Mouse (Mus musculus) limb, embryonic 11.5 days (tissue): ENCODE results near the gene Prickle3. TPM values are rescaled to one million over a fixed set of nuclear protein-coding genes. Genes with fewer than 3 reads are reported as not detected.
A peak's percentile ranks its signal among the peaks of the same experiment; 100 is the strongest.

ENCODE experiments used
- ATAC-seq: fragments of 200-750 bp; cut with Nextera tagmentation; 2 replicates; pipeline ENCODE4 v1.8.0; 2017; ENCODE audit warnings: low read depth; ENCODE audit not compliant: insufficient number of reproducible peaks, low FRiP score, low TSS enrichment
- DNase-seq: peaks from one replicate; pipeline ENCODE4 v3.0.0-alpha.2; 2015; ENCODE audit warnings: low spot score
- H3K27ac ChIP-seq: fragments of 300-500 bp; sonication (generic); replicated peaks from 2 replicates; pipeline ENCODE4 v1.5.1; 2014; ENCODE audit warnings: low read depth, mild to moderate bottlenecking, low read length
- H3K27me3 ChIP-seq: fragments of 300-500 bp; sonication (generic); 2 replicates; pipeline ENCODE4 v1.6.1; 2014; ENCODE audit warnings: mild to moderate bottlenecking, low read length, mixed read lengths; ENCODE audit not compliant: control insufficient read depth, insufficient read depth
- H3K36me3 ChIP-seq: fragments of 300-500 bp; sonication (generic); 2 replicates; pipeline ENCODE4 v1.6.1; 2014; ENCODE audit warnings: mild to moderate bottlenecking, low read length, moderate library complexity, mixed read lengths; ENCODE audit not compliant: control insufficient read depth, insufficient read depth
- H3K4me1 ChIP-seq: fragments of 300-500 bp; sonication (generic); 2 replicates; pipeline ENCODE4 v1.6.1; 2014; ENCODE audit warnings: low read length, mixed read lengths; ENCODE audit not compliant: control insufficient read depth, insufficient read depth
- H3K4me2 ChIP-seq: fragments of 300-500 bp; sonication (generic); 2 replicates; pipeline ENCODE4 v1.6.1; 2014; ENCODE audit warnings: low read depth, mild to moderate bottlenecking, moderate library complexity; ENCODE audit not compliant: severe bottlenecking
- H3K4me3 ChIP-seq: fragments of 300-500 bp; sonication (generic); 2 replicates; pipeline ENCODE4 v1.5.1; 2014; ENCODE audit warnings: low read depth, low read length
- H3K9ac ChIP-seq: fragments of 300-500 bp; sonication (generic); 2 replicates; pipeline ENCODE4 v1.6.1; 2014; ENCODE audit warnings: mild to moderate bottlenecking, low read length
- H3K9me3 ChIP-seq: fragments of 300-500 bp; sonication (generic); 2 replicates; pipeline ENCODE4 v1.6.1; 2016; ENCODE audit warnings: low read length; ENCODE audit not compliant: control insufficient read depth
- WGBS: fragments of 180-500 bp; shearing (Covaris S2); extraction: QIAGEN DNeasy Blood & Tissue Kit; methylation state at CpG from one replicate; pipeline ENCODE4 v1.1.7; 2014; 5-methylcytosine and 5-hydroxymethylcytosine counted together
- polyA plus RNA-seq: library from polyadenylated mRNA; unstranded; fragments of >200 nt; fragmentation: Nextera tagmentation; extraction: Ambion mirVana; gene quantifications from 2 replicates; pipeline ENCODE4 v1.2.1, GENCODE M21; 2014

Gene Prickle3
- polyA plus RNA-seq, 1 experiment from 2014 or later: 5.6 TPM

GRCm38 (mm10) chrX:7639536-7640325 lies 17.3 kb upstream of the Prickle3 start:
- Histone ChIP-seq H3K4me3 (no peak overlapping the region), H3K9ac (no peak overlapping the region), H3K27me3 (peaks cover 6% of the 10 kb centered on the region; the same call in 1 of the 2 replicates), H3K27ac (no peak overlapping the region), H3K4me1 (no peaks in the 10 kb centered on the region), H3K9me3 (no peaks in the 10 kb centered on the region), H3K4me2 (no peak overlapping the region), H3K36me3 (no peaks in the 10 kb centered on the region)
- DNase-seq (no peak), ATAC-seq (peak; percentile 13; the same call in 1 of the 2 replicates)
- 25% methylated on average over 13 of the region's 13 CpGs for WGBS

GRCm38 (mm10) chrX:7640785-7641184 lies 16.3 kb upstream of the Prickle3 start:
- H3K27ac ChIP-seq: no peak overlapping the region
- no peak for ATAC-seq
- WGBS: 27% methylated on average over 12 of the region's 12 CpGs

GRCm38 (mm10) chrX:7645349-7645748 lies 11.7 kb upstream of the Prickle3 start:
- DNase-seq (peak; percentile 83), ATAC-seq (no peak)
- H3K9me3 ChIP-seq: no peaks in the 10 kb centered on the region
- no peaks in the 10 kb centered on the region for H3K27me3 ChIP-seq
- no peak overlapping the region for H3K9ac ChIP-seq
- H3K27ac ChIP-seq: no peak overlapping the region
- H3K36me3 ChIP-seq: no peaks in the 10 kb centered on the region
- WGBS: 13% methylated on average over 5 of the region's 5 CpGs
- H3K4me2 ChIP-seq: no peak overlapping the region
- no peaks in the 10 kb centered on the region for H3K4me1 ChIP-seq
- H3K4me3 ChIP-seq: no peak overlapping the region

More at GRCm38 (mm10) chrX:7640785-7641184, 16.3 kb upstream of the Prickle3 start:
- no peaks in the 10 kb centered on the region for H3K4me1 ChIP-seq
- H3K4me3 ChIP-seq: no peak overlapping the region
- H3K4me2 ChIP-seq: no peak overlapping the region
- H3K36me3 ChIP-seq: no peaks in the 10 kb centered on the region
- H3K9me3 ChIP-seq: no peaks in the 10 kb centered on the region
- peaks cover 6% of the 10 kb centered on the region; the same call in 1 of the 2 replicates for H3K27me3 ChIP-seq
- no peak overlapping the region for H3K9ac ChIP-seq
- no peak for DNase-seq

GRCm38 (mm10) chrX:7648671-7649304 lies 8.3 kb upstream of the Prickle3 start:
- 18% methylated on average over 25 of the region's 25 CpGs for WGBS
- Histone ChIP-seq H3K27ac (0 out of 2 replicates have a peak overlapping the region, but pooled peaks have one; percentile 30), H3K4me2 (peak overlapping the region; percentile 60), H3K4me1 (no peaks in the 10 kb centered on the region), H3K9ac (peak overlapping the region; percentile 65), H3K4me3 (peak overlapping the region; percentile 36), H3K9me3 (no peaks in the 10 kb centered on the region), H3K36me3 (no peaks in the 10 kb centered on the region), H3K27me3 (no peaks in the 10 kb centered on the region)
- ATAC-seq: peak; percentile 97
- DNase-seq: peak; percentile 72

- ATAC-seq (peak; percentile 73), DNase-seq (peak; percentile 51)
- Histone ChIP-seq H3K4me3 (peak overlapping the region; percentile 38; the same call in 1 of the 2 replicates), H3K4me1 (no peaks in the 10 kb centered on the region), H3K4me2 (peak overlapping the region; percentile 47), H3K9ac (peak overlapping the region; percentile 22), H3K27me3 (no peaks in the 10 kb centered on the region), H3K36me3 (no peaks in the 10 kb centered on the region), H3K9me3 (no peaks in the 10 kb centered on the region), H3K27ac (peak overlapping the region; percentile 42; the same call in 1 of the 2 replicates)
- WGBS: 26% methylated on average over 13 of the region's 15 CpGs
These were observed 1.1 kb downstream of the Prickle3 start for GRCm38 (mm10) chrX:7658031-7658784.

GRCm38 (mm10) chrX:7658785-7659589 lies 1.9 kb downstream of the Prickle3 start:
- no peaks in the 10 kb centered on the region for H3K27me3 ChIP-seq
- peak overlapping the region; percentile 47; the same call in 1 of the 2 replicates for H3K4me2 ChIP-seq
- no peaks in the 10 kb centered on the region for H3K9me3 ChIP-seq
- no peak overlapping the region for H3K9ac ChIP-seq
- WGBS: 31% methylated on average over 11 of the region's 11 CpGs
- no peaks in the 10 kb centered on the region for H3K4me1 ChIP-seq
- H3K4me3 ChIP-seq: peak overlapping the region; percentile 38; the same call in 1 of the 2 replicates
- H3K27ac ChIP-seq: 0 out of 2 replicates have a peak overlapping the region, but pooled peaks have one; percentile 30
- DNase-seq: no peak
- ATAC-seq: peak; percentile 62
- no peaks in the 10 kb centered on the region for H3K36me3 ChIP-seq

- Histone ChIP-seq H3K4me3 (no peak overlapping the region), H3K9me3 (no peaks in the 10 kb centered on the region), H3K27ac (no peak overlapping the region), H3K36me3 (no peaks in the 10 kb centered on the region), H3K4me1 (no peaks in the 10 kb centered on the region), H3K4me2 (no peak overlapping the region), H3K9ac (no peak overlapping the region), H3K27me3 (no peaks in the 10 kb centered on the region)
- DNase-seq: no peak
- WGBS: 84% methylated on average over 4 of the region's 4 CpGs
- ATAC-seq: no peak
These were observed 4.0 kb downstream of the Prickle3 start for GRCm38 (mm10) chrX:7661086-7661485.
